Mouse (Mus musculus) ES-E14 (cell line): ENCODE data around the gene Zfp541. TPM values are rescaled to one million over a fixed set of nuclear protein-coding genes. Genes with fewer than 3 reads are reported as not detected.

ENCODE experiments used
- DNase-seq: peaks from one replicate; pipeline ENCODE4 v3.0.0-alpha.2; 2013; ENCODE audit warnings: low read depth, low spot score
- H3K27ac ChIP-seq: 2 replicates; pipeline ENCODE4 v1.5.1; 2012; ENCODE audit warnings: low read depth, mild to moderate bottlenecking, low read length, moderate library complexity, mixed read lengths; ENCODE audit not compliant: poor library complexity, insufficient read depth, severe bottlenecking
- H3K36me3 ChIP-seq: 2 replicates; pipeline ENCODE4 v1.6.1; 2012; ENCODE audit warnings: mild to moderate bottlenecking, low read length, moderate library complexity, mixed read lengths; ENCODE audit not compliant: control insufficient read depth, poor library complexity, insufficient read depth, severe bottlenecking
- H3K4me1 ChIP-seq, 2 experiments: fragments of 150-350 bp in 1 of 2; sonication (generic) in 1 of 2; 2 replicates each; pipeline ENCODE4 v1.6.1; 2012; ENCODE audit warnings: low read length in 2 of 2, mild to moderate bottlenecking in 1 of 2, mixed read lengths in 1 of 2; ENCODE audit not compliant: control insufficient read depth in 2 of 2, insufficient read depth in 2 of 2, poor library complexity in 1 of 2
- H3K4me3 ChIP-seq, 2 experiments: fragments of 150-350 bp in 1 of 2; sonication (generic) in 1 of 2; 2 replicates each; pipeline ENCODE4 v1.5.1; 2012; ENCODE audit warnings: low read length in 2 of 2, low read depth in 1 of 2, mild to moderate bottlenecking in 1 of 2, mixed read lengths in 1 of 2; ENCODE audit not compliant: insufficient read depth in 1 of 2, poor library complexity in 1 of 2, severe bottlenecking in 1 of 2
- H3K9ac ChIP-seq: 2 replicates; pipeline ENCODE4 v1.6.1; 2012; ENCODE audit warnings: low read depth, mild to moderate bottlenecking, low read length, mixed read lengths; ENCODE audit not compliant: poor library complexity, insufficient read depth, severe bottlenecking
- H3K9me3 ChIP-seq: fragments of 150-350 bp; sonication (generic); 2 replicates; pipeline ENCODE4 v1.6.1; 2012; ENCODE audit warnings: low read depth, mild to moderate bottlenecking, low read length; ENCODE audit not compliant: control insufficient read depth, insufficient read depth
- CHD2 ChIP-seq: IDR thresholded peaks from 2 replicates; pipeline ENCODE4 v1.6.1; 2014; ENCODE audit warnings: mild to moderate bottlenecking, low read depth, low read length, inconsistent platforms
- HCFC1 ChIP-seq: IDR thresholded peaks from 2 replicates; pipeline ENCODE4 v1.6.1; 2012; ENCODE audit warnings: low read length, inconsistent platforms, borderline replicate concordance; ENCODE audit not compliant: insufficient read depth
- MAFK ChIP-seq: IDR thresholded peaks from 2 replicates; pipeline ENCODE4 v1.6.1; 2014; ENCODE audit warnings: mild to moderate bottlenecking, low read depth, low read length, inconsistent platforms; ENCODE audit not compliant: insufficient read depth
- ZC3H11A ChIP-seq: IDR thresholded peaks from 2 replicates; pipeline ENCODE4 v1.6.1; 2012; ENCODE audit warnings: low read depth, mild to moderate bottlenecking, inconsistent platforms, low read length, borderline replicate concordance
- ZNF384 ChIP-seq: IDR thresholded peaks from 2 replicates; pipeline ENCODE4 v1.6.1; 2012; ENCODE audit warnings: low read depth, low read length, inconsistent platforms
- in situ Hi-C, 2 experiments: fragments of 600-800 bp; cut with MboI; formaldehyde crosslinking; loops; one replicate each; pipeline ENCODE4 v1.15.1; 2025; ENCODE audit warnings: low sequenced_read_pairs in 2 of 2, inconsistent platforms in 1 of 2; ENCODE audit not compliant: unreplicated experiment in 2 of 2
- total RNA-seq: library from RNA; depleted of rRNA; stranded (reverse); fragments of 300-350 nt; gene quantifications from 2 replicates; pipeline ENCODE4 v1.2.3, GENCODE M21; 2012

The Zfp541 gene
- total RNA-seq, 1 experiment: 0.36 TPM

- H3K9me3 ChIP-seq: no peaks in the 10 kb centered on the region
- H3K9ac ChIP-seq: no peak overlapping the region
- in situ Hi-C loops: no loop called here
- H3K36me3 ChIP-seq: no peaks in the 10 kb centered on the region
- no peak overlapping the region for H3K27ac ChIP-seq
- H3K4me1 ChIP-seq: peaks cover 7 to 11% of the 10 kb centered on the region in 2 experiments; a peak in 3 of 4 replicates
- TF ChIP-seq ZNF384 (no peak), MAFK (no peak), CHD2 (no peak), ZC3H11A (no peak), HCFC1 (no peak)
- no peak for DNase-seq
- no peak overlapping the region for H3K4me3 ChIP-seq
These were observed 17.7 kb upstream of the Zfp541 start for GRCm38 (mm10) chr7:16043861-16044435.

- Histone ChIP-seq H3K4me1 (peaks cover 7 to 11% of the 10 kb centered on the region in 2 experiments; a peak in 3 of 4 replicates), H3K36me3 (no peaks in the 10 kb centered on the region), H3K9me3 (no peaks in the 10 kb centered on the region), H3K4me3 (no peak overlapping the region), H3K9ac (no peak overlapping the region), H3K27ac (no peak overlapping the region)
- in situ Hi-C loops: no loop called here
- TF ChIP-seq ZC3H11A (no peak), CHD2 (no peak)
- DNase-seq: no peak
These were observed 17.1 kb upstream of the Zfp541 start for GRCm38 (mm10) chr7:16044531-16044930.

GRCm38 (mm10) chr7:16045538-16045937 is 16.1 kb upstream of the Zfp541 start:
- Histone ChIP-seq H3K27ac (no peak overlapping the region), H3K9ac (no peak overlapping the region), H3K4me1 (peaks cover 7 to 13% of the 10 kb centered on the region in 2 experiments; a peak in 3 of 4 replicates), H3K9me3 (no peaks in the 10 kb centered on the region), H3K36me3 (no peaks in the 10 kb centered on the region), H3K4me3 (no peak overlapping the region)
- in situ Hi-C loops: no loop called here
- TF ChIP-seq MAFK (no peak), HCFC1 (no peak), CHD2 (no peak), ZNF384 (no peak), ZC3H11A (no peak)
- no peak for DNase-seq

- peaks cover 7 to 13% of the 10 kb centered on the region in 2 experiments; a peak in 3 of 4 replicates for H3K4me1 ChIP-seq
- H3K9me3 ChIP-seq: no peaks in the 10 kb centered on the region
- peak overlapping the region; percentile 87; the same call in 1 of the 2 replicates for H3K9ac ChIP-seq
- H3K4me3 ChIP-seq: peak overlapping the region; percentile 81 to 85
- in situ Hi-C loops: no loop called here
- TF ChIP-seq CHD2: no peak
- TF ChIP-seq ZNF384: no peak
- TF ChIP-seq MAFK: no peak
- TF ChIP-seq HCFC1: no peak
- TF ChIP-seq ZC3H11A: no peak
- no peak for DNase-seq
- H3K27ac ChIP-seq: no peak overlapping the region
- no peaks in the 10 kb centered on the region for H3K36me3 ChIP-seq
These were observed 15.5 kb upstream of the Zfp541 start for GRCm38 (mm10) chr7:16046101-16046480.
